Mouse (Mus musculus): ENCODE measurements around the gene Phf13.

- TF ChIP-seq CTCF (conservative IDR thresholded peaks at IDR 0.05; ENCODE audit: low read length) = no peak
- no peak for TF ChIP-seq NANOG (IDR thresholded peaks at IDR 0.05; ENCODE audit: borderline replicate concordance, low read length)
Measured at GRCm38 (mm10) chr4:152010707-152011134, 14.7 kb upstream of the Phf13 start.

Measured in E14TG2a.4 (cell line).